Mouse (Mus musculus) myocyte (in vitro differentiated cells): Measurements from ENCODE around the gene Ddx58. TPM values are rescaled to one million over a fixed set of nuclear protein-coding genes. Genes with fewer than 3 reads are reported as not detected.

ENCODE experiments used
- H3K27me3 ChIP-seq: one replicate; pipeline ENCODE4 v1.6.1; 2011; ENCODE audit not compliant: control insufficient read depth, insufficient read depth, insufficient read length
- H3K36me3 ChIP-seq: one replicate; pipeline ENCODE4 v1.6.1; 2011; ENCODE audit not compliant: control insufficient read depth, insufficient read depth
- H3K4me2 ChIP-seq: one replicate; pipeline ENCODE4 v1.6.1; 2011; ENCODE audit warnings: low read depth, control low read depth
- H3K4me3 ChIP-seq: one replicate; pipeline ENCODE4 v1.5.1; 2011; ENCODE audit warnings: mild to moderate bottlenecking, control low read depth, moderate library complexity
- H3K79me2 ChIP-seq: one replicate; pipeline ENCODE4 v1.6.1; 2011; ENCODE audit not compliant: control insufficient read depth, insufficient read depth
- H3ac ChIP-seq: one replicate; pipeline ENCODE4 v1.6.1; 2011; ENCODE audit not compliant: control insufficient read depth, insufficient read length
- CEBPB ChIP-seq: IDR thresholded peaks from 2 replicates; pipeline ENCODE4 v1.6.1; 2011; ENCODE audit warnings: mild to moderate bottlenecking, moderate library complexity; ENCODE audit not compliant: poor library complexity, insufficient read depth, severe bottlenecking
- E2F4 ChIP-seq: IDR thresholded peaks from one replicate; pipeline ENCODE4 v1.6.1; 2011; ENCODE audit warnings: mild to moderate bottlenecking, control low read depth, moderate library complexity; ENCODE audit not compliant: insufficient read depth
- MAX ChIP-seq: IDR thresholded peaks from one replicate; pipeline ENCODE4 v1.6.1; 2011; ENCODE audit warnings: low read depth, mild to moderate bottlenecking, control low read depth
- MYOD1 ChIP-seq, 3 experiments: IDR thresholded peaks; one replicate each; pipeline ENCODE4 v1.6.1; 2011; ENCODE audit warnings: control low read depth in 2 of 3, low read depth in 2 of 3, mild to moderate bottlenecking in 2 of 3, moderate library complexity in 1 of 3; ENCODE audit not compliant: insufficient read length in 2 of 3, control insufficient read depth in 1 of 3
- MYOG ChIP-seq, 3 experiments: IDR thresholded peaks; one replicate each; pipeline ENCODE4 v1.6.1; 2011; ENCODE audit warnings: control low read depth in 2 of 3, low read depth in 2 of 3, mild to moderate bottlenecking in 2 of 3; ENCODE audit not compliant: insufficient read length in 2 of 3, control insufficient read depth in 1 of 3, insufficient read depth in 1 of 3
- POLR2A ChIP-seq: IDR thresholded peaks from one replicate; pipeline ENCODE4 v1.6.1; 2011; ENCODE audit warnings: low read depth, mild to moderate bottlenecking, control low read depth, moderate library complexity; ENCODE audit not compliant: insufficient read length
- POLR2AphosphoS2 ChIP-seq: IDR thresholded peaks from one replicate; pipeline ENCODE4 v1.6.1; 2011; ENCODE audit warnings: low read depth, control low read depth; ENCODE audit not compliant: insufficient read length
- REST ChIP-seq: IDR thresholded peaks from one replicate; pipeline ENCODE4 v1.6.1; 2011; ENCODE audit warnings: mild to moderate bottlenecking, control low read depth, moderate library complexity; ENCODE audit not compliant: insufficient read depth, insufficient read length
- SRF ChIP-seq: IDR thresholded peaks from one replicate; pipeline ENCODE4 v1.6.1; 2011; ENCODE audit warnings: low read depth; ENCODE audit not compliant: control insufficient read depth, insufficient read length
- TCF12 ChIP-seq: IDR thresholded peaks from one replicate; pipeline ENCODE4 v1.6.1; 2011; ENCODE audit warnings: mild to moderate bottlenecking, control low read depth; ENCODE audit not compliant: poor library complexity, insufficient read depth, severe bottlenecking
- TCF3 ChIP-seq: IDR thresholded peaks from one replicate; pipeline ENCODE4 v1.6.1; 2011; ENCODE audit warnings: low read depth, control low read depth; ENCODE audit not compliant: insufficient read length
- USF1 ChIP-seq: IDR thresholded peaks from one replicate; pipeline ENCODE4 v1.6.1; 2011; ENCODE audit warnings: low read depth, mild to moderate bottlenecking, control low read depth, moderate library complexity
- polyA plus RNA-seq: library from polyadenylated mRNA; unstranded; fragments of >200 nt; fragmentation: generic; extraction: Trizol; gene quantifications from one replicate; pipeline ENCODE4 v1.2.1, GENCODE M21; 2012; ENCODE audit warnings: missing spikeins

Ddx58 gene
- polyA plus RNA-seq, 1 experiment, result 4.1 TPM

DNA sequence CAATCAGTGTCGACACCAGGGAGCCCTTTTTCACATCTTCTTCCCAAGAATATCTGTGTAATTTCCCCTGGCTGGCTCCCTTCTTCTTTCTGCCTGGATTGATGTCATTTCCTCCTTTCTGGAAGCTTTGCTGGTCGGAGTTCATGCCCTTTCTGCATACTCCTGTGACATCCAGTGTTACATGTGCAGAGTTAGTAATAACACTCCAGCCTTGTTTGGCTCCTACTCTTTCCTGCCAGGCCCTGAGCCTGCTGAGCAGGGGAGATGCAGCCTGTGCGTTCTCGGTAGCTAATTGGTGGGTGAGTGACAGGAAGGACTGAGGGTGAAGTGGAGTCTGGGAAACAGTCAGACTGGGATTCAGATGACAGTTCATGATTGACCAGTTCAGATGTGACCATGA is 65.3 kb downstream of the Ddx58 start:
- H3K36me3 ChIP-seq, result peaks cover under 1% of the 10 kb centered on the region
- H3K4me2 ChIP-seq, result no peak overlapping the region
- TF ChIP-seq SRF, result no peak
- TF ChIP-seq REST, result no peak
- no peaks in the 10 kb centered on the region for H3K27me3 ChIP-seq
- H3K4me3 ChIP-seq, result no peak overlapping the region
- no peaks in the 10 kb centered on the region for H3K79me2 ChIP-seq
- H3ac ChIP-seq, result no peak overlapping the region

DNA sequence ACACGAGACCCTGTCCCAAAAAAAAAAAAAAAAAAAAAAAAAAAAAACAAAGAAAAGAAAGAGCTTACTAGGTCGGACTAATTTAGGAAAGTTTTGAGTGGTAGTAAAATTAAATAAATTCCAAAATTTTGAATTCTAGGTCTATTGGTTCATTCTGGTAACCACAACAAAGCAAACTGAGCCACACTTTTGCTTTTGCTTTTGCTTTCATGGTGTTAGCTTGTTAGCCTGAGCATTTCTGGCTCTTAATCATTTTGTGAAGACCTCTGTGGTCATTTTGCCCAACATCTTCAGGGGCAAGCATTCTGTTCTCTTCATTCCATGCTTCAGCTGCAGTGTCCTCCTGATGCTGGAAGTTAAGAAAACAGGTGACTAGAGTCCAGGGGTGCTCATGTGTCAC is 67.3 kb downstream of the Ddx58 start:
- Histone ChIP-seq H3K36me3 (peaks cover 8% of the 10 kb centered on the region), H3K79me2 (no peaks in the 10 kb centered on the region), H3K27me3 (no peaks in the 10 kb centered on the region), H3K4me3 (no peak overlapping the region), H3ac (no peak overlapping the region), H3K4me2 (no peak overlapping the region)
- TF ChIP-seq MAX (no peak), MYOG (IDR thresholded peaks at IDR 0.05; ENCODE audit: control insufficient read depth in 1 of 3, insufficient read depth in 1 of 3, insufficient read length in 2 of 3, low read depth in 2 of 3) (no peak), USF1 (no peak), E2F4 (no peak), REST (no peak), MYOD1 (IDR thresholded peaks at IDR 0.05; ENCODE audit: control insufficient read depth in 1 of 3, insufficient read length in 2 of 3, low read depth in 2 of 3) (no peak), POLR2AphosphoS2 (no peak), POLR2A (no peak)

DNA sequence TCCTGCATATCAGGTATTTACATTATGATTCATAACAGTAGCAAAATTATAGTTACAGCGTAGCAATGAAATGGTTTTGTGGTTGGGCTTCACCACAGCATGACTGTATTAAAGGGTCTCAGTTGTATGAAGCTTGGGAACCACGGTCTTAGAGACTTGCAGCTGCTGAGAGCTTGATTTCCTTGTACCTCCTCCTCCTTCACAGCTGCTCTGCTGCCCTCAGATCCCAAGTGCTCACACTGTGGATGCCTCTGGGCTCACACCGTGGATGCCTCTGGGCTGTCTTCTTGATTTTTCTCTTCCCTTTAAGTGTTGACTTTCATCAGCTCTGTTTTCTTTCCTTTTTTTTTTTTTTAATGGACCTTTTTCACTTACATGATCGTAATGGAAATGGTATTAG is 68.2 kb downstream of the Ddx58 start:
- no peak overlapping the region for H3ac ChIP-seq
- no peaks in the 10 kb centered on the region for H3K27me3 ChIP-seq
- no peak overlapping the region for H3K4me2 ChIP-seq
- H3K79me2 ChIP-seq, result no peaks in the 10 kb centered on the region
- no peak for TF ChIP-seq TCF3
- TF ChIP-seq MYOG (IDR thresholded peaks at IDR 0.05; ENCODE audit: control insufficient read depth in 1 of 3, insufficient read depth in 1 of 3, insufficient read length in 2 of 3, low read depth in 2 of 3), result peak in 2 of 3 experiments; percentile 36 to 67
- TF ChIP-seq SRF, result no peak
- TF ChIP-seq REST, result no peak
- TF ChIP-seq E2F4, result no peak
- peak in 2 of 3 experiments; percentile 71 to 78 for TF ChIP-seq MYOD1 (IDR thresholded peaks at IDR 0.05; ENCODE audit: control insufficient read depth in 1 of 3, insufficient read length in 2 of 3, low read depth in 2 of 3)
- TF ChIP-seq POLR2AphosphoS2, result no peak
- no peak for TF ChIP-seq POLR2A
- no peak for TF ChIP-seq MAX
- TF ChIP-seq USF1, result no peak
- H3K36me3 ChIP-seq, result peaks cover 16% of the 10 kb centered on the region
- H3K4me3 ChIP-seq, result no peak overlapping the region

DNA sequence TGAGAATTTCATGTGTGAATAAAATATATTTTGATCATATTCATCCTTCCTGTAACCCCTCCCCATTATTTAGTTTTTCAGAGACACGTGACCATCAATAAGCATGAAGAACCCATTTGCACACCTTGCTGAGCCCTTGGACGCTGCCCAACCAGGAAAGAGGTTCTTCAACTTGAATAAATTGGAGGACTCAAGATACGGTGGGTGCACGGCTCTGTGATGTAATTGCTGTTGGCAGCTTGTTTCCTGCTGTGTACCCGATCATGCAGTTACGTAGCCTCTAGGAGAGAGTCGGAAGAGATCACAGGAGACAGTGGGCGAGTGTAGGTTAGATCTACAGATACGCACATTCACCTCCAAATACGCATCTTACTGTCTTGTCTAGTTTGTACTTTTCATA is 76.0 kb downstream of the Ddx58 start:
- TF ChIP-seq TCF12 (no peak), MYOG (IDR thresholded peaks at IDR 0.05; ENCODE audit: control insufficient read depth in 1 of 3, insufficient read depth in 1 of 3, insufficient read length in 2 of 3, low read depth in 2 of 3) (no peak), POLR2A (no peak), USF1 (no peak), E2F4 (no peak)
- no peak overlapping the region for H3K4me3 ChIP-seq
- no peaks in the 10 kb centered on the region for H3K27me3 ChIP-seq
- H3K79me2 ChIP-seq, result peaks cover 10% of the 10 kb centered on the region
- no peak overlapping the region for H3ac ChIP-seq
- no peak overlapping the region for H3K4me2 ChIP-seq
- H3K36me3 ChIP-seq, result peaks cover 20% of the 10 kb centered on the region

DNA sequence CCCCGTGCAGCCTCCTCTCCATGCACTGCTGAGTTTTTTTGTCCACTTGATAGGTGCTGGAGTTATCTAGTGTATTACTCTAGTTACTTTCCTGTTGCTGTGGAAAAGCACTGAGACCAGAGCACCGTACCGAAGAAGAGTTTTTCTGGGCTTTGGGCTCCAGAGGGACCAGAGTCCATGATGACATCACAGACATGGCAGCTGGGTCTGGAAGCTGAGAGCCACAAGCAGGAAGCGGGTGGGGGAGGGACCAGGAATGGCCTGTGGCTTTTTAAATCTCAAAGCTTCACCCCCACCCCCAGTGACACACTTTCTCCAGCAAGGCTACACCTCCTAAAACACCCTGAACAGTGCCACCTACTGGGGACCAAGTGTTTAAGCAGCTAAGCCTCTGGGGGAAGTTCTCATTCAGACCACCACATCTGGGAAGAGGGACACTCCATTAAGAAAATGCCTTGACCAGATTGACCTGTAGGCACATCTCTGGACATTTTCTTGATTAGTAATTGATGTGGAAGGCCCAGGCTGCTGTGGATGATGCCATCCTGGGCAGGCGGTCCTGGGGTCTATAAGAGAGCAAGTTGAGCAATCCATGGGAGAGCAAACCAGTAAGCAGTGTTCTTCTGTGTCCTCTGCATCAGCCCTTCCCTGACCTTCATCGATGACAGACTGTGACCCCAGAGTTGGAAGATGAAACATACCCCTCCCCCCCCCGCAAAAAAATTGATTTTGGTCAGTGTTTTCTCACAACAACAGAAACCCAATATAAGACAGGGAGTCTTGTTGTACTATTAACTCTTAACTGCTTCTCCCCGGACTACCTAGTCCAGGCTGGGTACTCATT is 78.8 kb downstream of the Ddx58 start:
- Histone ChIP-seq H3ac (no peak overlapping the region), H3K36me3 (no peaks in the 10 kb centered on the region), H3K27me3 (no peaks in the 10 kb centered on the region), H3K79me2 (peaks cover 10% of the 10 kb centered on the region), H3K4me2 (no peak overlapping the region), H3K4me3 (no peak overlapping the region)
- TF ChIP-seq POLR2AphosphoS2 (no peak), REST (no peak), MAX (no peak), E2F4 (no peak), POLR2A (no peak), MYOD1 (IDR thresholded peaks at IDR 0.05; ENCODE audit: control insufficient read depth in 1 of 3, insufficient read length in 2 of 3, low read depth in 2 of 3) (no peak), CEBPB (no peak), TCF3 (no peak)

DNA sequence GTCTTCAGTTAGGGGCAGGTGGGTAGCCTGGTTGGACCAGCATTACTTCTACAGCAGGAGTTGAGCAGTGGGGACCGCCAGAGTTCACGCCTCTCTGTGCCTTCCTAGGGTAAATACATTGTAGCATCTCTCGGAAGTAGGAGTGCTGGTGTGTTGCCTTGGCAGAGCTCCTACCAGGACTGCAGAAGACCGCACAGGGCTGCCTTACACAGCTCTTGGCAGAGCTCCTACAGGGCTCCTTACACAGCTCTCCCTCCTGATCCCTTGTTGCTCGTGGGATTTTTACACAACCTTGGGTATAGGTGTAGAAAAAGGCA is 81.4 kb downstream of the Ddx58 start:
- no peak overlapping the region for H3ac ChIP-seq
- no peaks in the 10 kb centered on the region for H3K27me3 ChIP-seq
- TF ChIP-seq E2F4 (no peak), TCF12 (no peak), TCF3 (no peak), POLR2AphosphoS2 (no peak), MYOD1 (IDR thresholded peaks at IDR 0.05; ENCODE audit: control insufficient read depth in 1 of 3, insufficient read length in 2 of 3, low read depth in 2 of 3) (no peak), USF1 (no peak), CEBPB (no peak), MYOG (IDR thresholded peaks at IDR 0.05; ENCODE audit: control insufficient read depth in 1 of 3, insufficient read depth in 1 of 3, insufficient read length in 2 of 3, low read depth in 2 of 3) (no peak), SRF (no peak), MAX (no peak), POLR2A (no peak), REST (no peak)
- H3K36me3 ChIP-seq, result no peaks in the 10 kb centered on the region
- H3K79me2 ChIP-seq, result peaks cover 33% of the 10 kb centered on the region
- no peak overlapping the region for H3K4me3 ChIP-seq
- H3K4me2 ChIP-seq, result no peak overlapping the region
